Mouse (Mus musculus) E14TG2a.4 (cell line): ENCODE measurements around the gene Stag2.

ENCODE experiments used
- CTCF ChIP-seq: conservative IDR thresholded peaks from 2 replicates; pipeline ENCODE4 v1.5.1; 2014; ENCODE audit warnings: low read length
- POU5F1 ChIP-seq: IDR thresholded peaks from 2 replicates; pipeline ENCODE4 v1.6.1; 2014; ENCODE audit warnings: low read length, borderline replicate concordance

GRCm38 (mm10) chrX:42142620-42143019 is 6.5 kb upstream of the Stag2 start:
- TF ChIP-seq CTCF (no peak), POU5F1 (no peak)
